Mouse (Mus musculus): ENCODE results near the gene Nup155. TPM values are rescaled to one million over a fixed set of nuclear protein-coding genes. Genes with fewer than 3 reads are reported as not detected.
"Not testable (repeated sequence)": the region's sequence is repeated elsewhere in the genome, so short reads cannot be mapped to it uniquely, and the experiment has no call there.

Nup155 gene
- polyA plus RNA-seq (2014; fragmentation: Nextera tagmentation; extraction: Ambion mirVana) = 16.6 and 27.1 TPM in 2 replicates

GRCm38 (mm10) chr15:8108966-8109743, at the start of gene Nup155:
Gene Nup155, plus strand, starts transcription at chr15:8109273.
- H3K4me2 ChIP-seq (replicated peaks; ENCODE audit: low read depth, low read length) = peak within 1 kb of the TSS; percentile 59
- H3K4me1 ChIP-seq (ENCODE audit: control insufficient read depth, insufficient read depth, low read length) = peaks cover 4% of the 10 kb centered on the region; the same call in 1 of the 2 replicates
- no peak within 1 kb of the TSS for H3K27ac ChIP-seq (ENCODE audit: low read depth, low read length)
- no peaks in the 10 kb centered on the region for H3K9me3 ChIP-seq (ENCODE audit: control insufficient read depth, low read length)
- H3K4me3 ChIP-seq (ENCODE audit: low read length) = peak within 1 kb of the TSS; percentile 50
- no peaks in the 10 kb centered on the region for H3K27me3 ChIP-seq (ENCODE audit: control insufficient read depth, insufficient read depth, low read length)
- peaks cover 23% of the 10 kb centered on the region for H3K36me3 ChIP-seq (ENCODE audit: control insufficient read depth, insufficient read depth, low read length)
- WGBS = 0% methylated on average over 53 of the region's 54 CpGs
- ATAC-seq (ENCODE audit: low FRiP score, low TSS enrichment) = peak; percentile 98
- peak within 1 kb of the TSS; percentile 58 for H3K9ac ChIP-seq (ENCODE audit: low read depth, low read length)

- Histone ChIP-seq H3K9me3 (ENCODE audit: control insufficient read depth, low read length) (no peaks in the 10 kb centered on the region), H3K27ac (ENCODE audit: low read depth, low read length) (no peak overlapping the region), H3K4me3 (ENCODE audit: low read length) (no peak overlapping the region), H3K4me1 (ENCODE audit: control insufficient read depth, insufficient read depth, low read length) (no peaks in the 10 kb centered on the region), H3K4me2 (replicated peaks; ENCODE audit: low read depth, low read length) (no peak overlapping the region), H3K36me3 (ENCODE audit: control insufficient read depth, insufficient read depth, low read length) (0 out of 2 replicates have a peak, but pooled peaks cover 2% of the 10 kb centered on the region), H3K9ac (ENCODE audit: low read depth, low read length) (no peak overlapping the region), H3K27me3 (ENCODE audit: control insufficient read depth, insufficient read depth, low read length) (no peaks in the 10 kb centered on the region)
- 0 out of 2 replicates have a peak, but pooled peaks have one; percentile 52 for ATAC-seq (ENCODE audit: low FRiP score, low TSS enrichment)
- 44% methylated on average over 6 of the region's 6 CpGs for WGBS
Observed at GRCm38 (mm10) chr15:8065221-8065620, 43.9 kb upstream of the Nup155 start.

- not testable (repeated sequence) for H3K4me2 ChIP-seq (replicated peaks; ENCODE audit: low read depth, low read length); H3K4me1 ChIP-seq (ENCODE audit: control insufficient read depth, insufficient read depth, low read length); H3K9ac ChIP-seq (ENCODE audit: low read depth, low read length); H3K9me3 ChIP-seq (ENCODE audit: control insufficient read depth, low read length); ATAC-seq (ENCODE audit: low FRiP score, low TSS enrichment); H3K27ac ChIP-seq (ENCODE audit: low read depth, low read length); H3K27me3 ChIP-seq (ENCODE audit: control insufficient read depth, insufficient read depth, low read length); H3K4me3 ChIP-seq (ENCODE audit: low read length)
- 98% methylated on average over 3 of the region's 3 CpGs for WGBS
- peaks cover 23% of the 10 kb centered on the region for H3K36me3 ChIP-seq (ENCODE audit: control insufficient read depth, insufficient read depth, low read length)
Observed at GRCm38 (mm10) chr15:8073159-8073558, 35.9 kb upstream of the Nup155 start.

- ATAC-seq (ENCODE audit: low FRiP score, low TSS enrichment) = no peak
- WGBS = 96% methylated on average over 8 of the region's 8 CpGs
Observed at GRCm38 (mm10) chr15:8082139-8082538, 26.9 kb upstream of the Nup155 start.

GRCm38 (mm10) chr15:8087293-8087692, 21.8 kb upstream of the Nup155 start:
- H3K9ac ChIP-seq (ENCODE audit: low read depth, low read length) = no peak overlapping the region
- no peaks in the 10 kb centered on the region for H3K4me1 ChIP-seq (ENCODE audit: control insufficient read depth, insufficient read depth, low read length)
- H3K9me3 ChIP-seq (ENCODE audit: control insufficient read depth, low read length) = no peaks in the 10 kb centered on the region
- H3K27ac ChIP-seq (ENCODE audit: low read depth, low read length) = no peak overlapping the region
- ATAC-seq (ENCODE audit: low FRiP score, low TSS enrichment) = no peak
- WGBS = 94% methylated on average over 4 of the region's 4 CpGs
- no peak overlapping the region for H3K4me2 ChIP-seq (replicated peaks; ENCODE audit: low read depth, low read length)
- H3K36me3 ChIP-seq (ENCODE audit: control insufficient read depth, insufficient read depth, low read length) = peaks cover 16% of the 10 kb centered on the region
- H3K4me3 ChIP-seq (ENCODE audit: low read length) = no peak overlapping the region
- no peaks in the 10 kb centered on the region for H3K27me3 ChIP-seq (ENCODE audit: control insufficient read depth, insufficient read depth, low read length)

More at GRCm38 (mm10) chr15:8082139-8082538, 26.9 kb upstream of the Nup155 start:
- Histone ChIP-seq H3K4me1 (ENCODE audit: control insufficient read depth, insufficient read depth, low read length) (no peaks in the 10 kb centered on the region), H3K9ac (ENCODE audit: low read depth, low read length) (no peak overlapping the region), H3K4me3 (ENCODE audit: low read length) (no peak overlapping the region), H3K36me3 (ENCODE audit: control insufficient read depth, insufficient read depth, low read length) (peaks cover 26% of the 10 kb centered on the region), H3K9me3 (ENCODE audit: control insufficient read depth, low read length) (no peaks in the 10 kb centered on the region), H3K4me2 (replicated peaks; ENCODE audit: low read depth, low read length) (no peak overlapping the region), H3K27me3 (ENCODE audit: control insufficient read depth, insufficient read depth, low read length) (no peaks in the 10 kb centered on the region), H3K27ac (ENCODE audit: low read depth, low read length) (no peak overlapping the region)

GRCm38 (mm10) chr15:8088715-8089114, 20.4 kb upstream of the Nup155 start:
- Histone ChIP-seq H3K27me3 (ENCODE audit: control insufficient read depth, insufficient read depth, low read length) (no peaks in the 10 kb centered on the region), H3K27ac (ENCODE audit: low read depth, low read length) (no peak overlapping the region), H3K36me3 (ENCODE audit: control insufficient read depth, insufficient read depth, low read length) (peaks cover 23% of the 10 kb centered on the region), H3K4me2 (replicated peaks; ENCODE audit: low read depth, low read length) (no peak overlapping the region), H3K9ac (ENCODE audit: low read depth, low read length) (no peak overlapping the region), H3K9me3 (ENCODE audit: control insufficient read depth, low read length) (no peaks in the 10 kb centered on the region), H3K4me1 (ENCODE audit: control insufficient read depth, insufficient read depth, low read length) (no peaks in the 10 kb centered on the region), H3K4me3 (ENCODE audit: low read length) (no peak overlapping the region)
- WGBS = 88% methylated on average over 3 of the region's 3 CpGs
- ATAC-seq (ENCODE audit: low FRiP score, low TSS enrichment) = no peak

GRCm38 (mm10) chr15:8090685-8091084, 18.4 kb upstream of the Nup155 start:
- Histone ChIP-seq H3K4me3 (ENCODE audit: low read length) (no peak overlapping the region), H3K9ac (ENCODE audit: low read depth, low read length) (no peak overlapping the region), H3K36me3 (ENCODE audit: control insufficient read depth, insufficient read depth, low read length) (peaks cover 33% of the 10 kb centered on the region), H3K27me3 (ENCODE audit: control insufficient read depth, insufficient read depth, low read length) (no peaks in the 10 kb centered on the region), H3K4me2 (replicated peaks; ENCODE audit: low read depth, low read length) (no peak overlapping the region), H3K27ac (ENCODE audit: low read depth, low read length) (no peak overlapping the region), H3K9me3 (ENCODE audit: control insufficient read depth, low read length) (no peaks in the 10 kb centered on the region), H3K4me1 (ENCODE audit: control insufficient read depth, insufficient read depth, low read length) (no peaks in the 10 kb centered on the region)
- 100% methylated on average over 2 of the region's 2 CpGs for WGBS
- no peak for ATAC-seq (ENCODE audit: low FRiP score, low TSS enrichment)

GRCm38 (mm10) chr15:8092668-8093067, 16.4 kb upstream of the Nup155 start:
- not testable (repeated sequence) for H3K9ac ChIP-seq (ENCODE audit: low read depth, low read length)

GRCm38 (mm10) chr15:8097853-8098252, 11.2 kb upstream of the Nup155 start:
- H3K4me2 ChIP-seq (replicated peaks; ENCODE audit: low read depth, low read length) = peak overlapping the region; percentile 56
- no peaks in the 10 kb centered on the region for H3K27me3 ChIP-seq (ENCODE audit: control insufficient read depth, insufficient read depth, low read length)
- no peak for ATAC-seq (ENCODE audit: low FRiP score, low TSS enrichment)
- H3K27ac ChIP-seq (ENCODE audit: low read depth, low read length) = no peak overlapping the region
- peaks cover 29% of the 10 kb centered on the region for H3K36me3 ChIP-seq (ENCODE audit: control insufficient read depth, insufficient read depth, low read length)
- H3K9ac ChIP-seq (ENCODE audit: low read depth, low read length) = no peak overlapping the region
- H3K4me3 ChIP-seq (ENCODE audit: low read length) = peak overlapping the region; percentile 88
- 0 out of 2 replicates have a peak, but pooled peaks cover 4% of the 10 kb centered on the region for H3K4me1 ChIP-seq (ENCODE audit: control insufficient read depth, insufficient read depth, low read length)
- H3K9me3 ChIP-seq (ENCODE audit: control insufficient read depth, low read length) = no peaks in the 10 kb centered on the region
- WGBS = 25% methylated on average over 7 of the region's 7 CpGs

More at GRCm38 (mm10) chr15:8092668-8093067, 16.4 kb upstream of the Nup155 start:
- not testable (repeated sequence) for ATAC-seq (ENCODE audit: low FRiP score, low TSS enrichment); H3K4me2 ChIP-seq (replicated peaks; ENCODE audit: low read depth, low read length); H3K27ac ChIP-seq (ENCODE audit: low read depth, low read length); H3K27me3 ChIP-seq (ENCODE audit: control insufficient read depth, insufficient read depth, low read length); H3K9me3 ChIP-seq (ENCODE audit: control insufficient read depth, low read length); H3K4me3 ChIP-seq (ENCODE audit: low read length); H3K4me1 ChIP-seq (ENCODE audit: control insufficient read depth, insufficient read depth, low read length)
- 73% methylated on average over 1 of the region's 1 CpGs for WGBS
- H3K36me3 ChIP-seq (ENCODE audit: control insufficient read depth, insufficient read depth, low read length) = peaks cover 44% of the 10 kb centered on the region

All from kidney, embryonic 14.5 days (tissue).